Mouse (Mus musculus): ENCODE measurements around the gene Caskin2. TPM values are rescaled to one million over a fixed set of nuclear protein-coding genes. Genes with fewer than 3 reads are reported as not detected.
A peak's percentile ranks its signal among the peaks of the same experiment; 100 is the strongest.

Caskin2 gene
- polyA plus RNA-seq, 1 experiment from 2014 or later, result 17.2 TPM

GRCm38 (mm10) chr11:115811381-115812093 lies 1.9 kb downstream of the Caskin2 start:
- Histone ChIP-seq H3K4me3 (peak overlapping the region; percentile 93), H3K27me3 (no peaks in the 10 kb centered on the region), H3K9ac (peak overlapping the region; percentile 76), H3K9me3 (replicated peaks) (no peaks in the 10 kb centered on the region), H3K27ac (0 out of 2 replicates have a peak overlapping the region, but pooled peaks have one; percentile 40), H3K4me1 (peaks cover 73% of the 10 kb centered on the region), H3K4me2 (replicated peaks) (peak overlapping the region; percentile 83), H3K36me3 (peaks cover 19% of the 10 kb centered on the region)
- no peak for ATAC-seq (ENCODE audit: low FRiP score)
- WGBS, result 76% methylated on average over 20 of the region's 20 CpGs

- WGBS, result 85% methylated on average over 14 of the region's 14 CpGs
- peak overlapping the region; percentile 83 for H3K4me2 ChIP-seq (replicated peaks)
- no peaks in the 10 kb centered on the region for H3K9me3 ChIP-seq (replicated peaks)
- no peak overlapping the region for H3K9ac ChIP-seq
- H3K27ac ChIP-seq, result peak overlapping the region; percentile 40; the same call in 1 of the 2 replicates
- H3K36me3 ChIP-seq, result peaks cover 25% of the 10 kb centered on the region
- no peak for ATAC-seq (ENCODE audit: low FRiP score)
- peaks cover 65% of the 10 kb centered on the region for H3K4me1 ChIP-seq
- 0 out of 2 replicates have a peak overlapping the region, but pooled peaks have one; percentile 0 for H3K4me3 ChIP-seq
- H3K27me3 ChIP-seq, result no peaks in the 10 kb centered on the region
These were observed 3.1 kb downstream of the Caskin2 start for GRCm38 (mm10) chr11:115810377-115810776.

- H3K4me3 ChIP-seq, result no peak overlapping the region
- WGBS, result 60% methylated on average over 8 of the region's 8 CpGs
- H3K9me3 ChIP-seq (replicated peaks), result no peaks in the 10 kb centered on the region
- no peak for ATAC-seq (ENCODE audit: low FRiP score)
- no peaks in the 10 kb centered on the region for H3K27me3 ChIP-seq
- H3K4me1 ChIP-seq, result peaks cover 62% of the 10 kb centered on the region
- H3K36me3 ChIP-seq, result peaks cover 34% of the 10 kb centered on the region
- peak overlapping the region; percentile 35; the same call in 1 of the 2 replicates for H3K9ac ChIP-seq
- peak overlapping the region; percentile 80 for H3K27ac ChIP-seq
- H3K4me2 ChIP-seq (replicated peaks), result peak overlapping the region; percentile 83
These were observed 4.1 kb downstream of the Caskin2 start for GRCm38 (mm10) chr11:115809311-115809781.

DNA sequence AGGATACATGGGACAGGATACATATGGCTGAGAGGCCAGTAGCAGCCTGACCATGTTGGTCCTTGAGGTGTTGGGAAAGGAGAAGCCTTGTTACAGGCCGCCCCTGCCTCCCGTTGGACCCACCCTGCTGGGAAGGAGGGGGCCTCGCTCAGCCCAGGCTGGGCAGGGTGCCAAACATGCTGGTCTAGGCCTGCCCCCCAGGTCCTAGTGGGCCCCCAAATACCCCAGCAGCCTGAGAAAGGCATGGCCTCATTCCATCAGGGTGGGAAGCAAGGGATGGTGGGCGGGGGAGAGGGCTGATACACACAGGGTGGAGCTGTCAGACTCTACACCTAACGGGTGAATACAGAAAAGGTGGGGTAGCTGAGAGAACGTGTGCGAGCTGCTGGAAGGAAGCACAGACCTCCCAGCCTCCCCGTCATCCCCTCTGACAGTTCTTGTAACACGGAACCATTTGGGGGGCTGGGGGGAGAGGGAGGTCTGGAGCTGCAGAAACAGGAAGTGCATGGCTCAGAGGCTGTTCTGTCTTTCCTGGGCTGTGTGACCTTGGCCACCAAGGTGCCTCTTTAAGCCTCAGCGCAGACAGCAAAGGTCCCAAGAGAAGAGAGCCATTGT lies 4.6 kb downstream of the Caskin2 start:
- Histone ChIP-seq H3K4me2 (replicated peaks) (peak overlapping the region; percentile 83), H3K9me3 (replicated peaks) (no peaks in the 10 kb centered on the region), H3K27me3 (no peaks in the 10 kb centered on the region), H3K27ac (peak overlapping the region; percentile 80), H3K4me3 (peak overlapping the region; percentile 8; the same call in 1 of the 2 replicates), H3K36me3 (peaks cover 37% of the 10 kb centered on the region), H3K9ac (peak overlapping the region; percentile 35; the same call in 1 of the 2 replicates), H3K4me1 (peaks cover 62% of the 10 kb centered on the region)
- WGBS, result 54% methylated on average over 10 of the region's 10 CpGs
- ATAC-seq (ENCODE audit: low FRiP score), result 0 out of 2 replicates have a peak, but pooled peaks have one; percentile 7

GRCm38 (mm10) chr11:115807971-115808370 lies 5.5 kb downstream of the Caskin2 start:
- Histone ChIP-seq H3K9me3 (replicated peaks) (no peaks in the 10 kb centered on the region), H3K27me3 (no peaks in the 10 kb centered on the region), H3K36me3 (peaks cover 46% of the 10 kb centered on the region), H3K4me1 (peaks cover 60% of the 10 kb centered on the region), H3K9ac (0 out of 2 replicates have a peak overlapping the region, but pooled peaks have one; percentile 35), H3K27ac (peak overlapping the region; percentile 80), H3K4me3 (no peak overlapping the region), H3K4me2 (replicated peaks) (peak overlapping the region; percentile 83; the same call in 1 of the 2 replicates)
- no peak for ATAC-seq (ENCODE audit: low FRiP score)
- WGBS, result 57% methylated on average over 11 of the region's 11 CpGs

GRCm38 (mm10) chr11:115807306-115807705 lies 6.1 kb downstream of the Caskin2 start:
- H3K27ac ChIP-seq, result peak overlapping the region; percentile 80
- no peaks in the 10 kb centered on the region for H3K9me3 ChIP-seq (replicated peaks)
- peaks cover 54% of the 10 kb centered on the region for H3K4me1 ChIP-seq
- no peaks in the 10 kb centered on the region for H3K27me3 ChIP-seq
- H3K4me3 ChIP-seq, result no peak overlapping the region
- peak overlapping the region; percentile 38; the same call in 1 of the 2 replicates for H3K9ac ChIP-seq
- H3K4me2 ChIP-seq (replicated peaks), result peak overlapping the region; percentile 24; the same call in 1 of the 2 replicates
- WGBS, result 59% methylated on average over 6 of the region's 6 CpGs
- ATAC-seq (ENCODE audit: low FRiP score), result peak; percentile 56
- peaks cover 52% of the 10 kb centered on the region for H3K36me3 ChIP-seq

DNA sequence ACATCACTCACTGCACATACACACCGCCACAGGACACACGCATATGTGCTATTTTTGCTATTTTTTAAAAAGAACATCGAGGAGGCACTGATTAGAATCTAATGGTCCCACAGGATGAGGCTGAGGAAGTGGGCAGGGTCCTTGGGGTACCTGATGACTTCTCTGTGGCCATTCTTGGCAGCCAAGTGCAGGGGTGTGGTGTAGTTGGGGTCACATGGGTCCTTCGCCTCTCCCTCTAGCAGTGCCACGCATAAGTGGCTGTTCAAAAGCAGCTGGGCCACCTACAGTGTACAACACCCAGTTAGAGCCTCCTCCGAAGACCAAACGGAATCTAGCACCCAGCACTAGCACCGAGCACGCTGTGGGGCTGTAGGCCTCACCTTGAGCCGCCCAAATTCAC lies 7.3 kb downstream of the Caskin2 start:
- Histone ChIP-seq H3K4me3 (no peak overlapping the region), H3K4me1 (peaks cover 42% of the 10 kb centered on the region), H3K9ac (no peak overlapping the region; the same call in 1 of the 2 replicates), H3K9me3 (replicated peaks) (no peaks in the 10 kb centered on the region), H3K36me3 (peaks cover 59% of the 10 kb centered on the region), H3K27ac (no peak overlapping the region), H3K27me3 (no peaks in the 10 kb centered on the region), H3K4me2 (replicated peaks) (no peak overlapping the region)
- WGBS, result 94% methylated on average over 10 of the region's 10 CpGs
- no peak for ATAC-seq (ENCODE audit: low FRiP score)

- no peaks in the 10 kb centered on the region for H3K9me3 ChIP-seq (replicated peaks)
- H3K27ac ChIP-seq, result no peak overlapping the region
- 95% methylated on average over 7 of the region's 7 CpGs for WGBS
- no peak overlapping the region for H3K4me3 ChIP-seq
- peaks cover 65% of the 10 kb centered on the region for H3K36me3 ChIP-seq
- H3K9ac ChIP-seq, result no peak overlapping the region
- peaks cover 31% of the 10 kb centered on the region for H3K4me1 ChIP-seq
- no peak for ATAC-seq (ENCODE audit: low FRiP score)
- no peaks in the 10 kb centered on the region for H3K27me3 ChIP-seq
- H3K4me2 ChIP-seq (replicated peaks), result no peak overlapping the region
These were observed 8.4 kb downstream of the Caskin2 start for GRCm38 (mm10) chr11:115805005-115805404.

GRCm38 (mm10) chr11:115803072-115803709 lies 10.2 kb downstream of the Caskin2 start:
- WGBS, result 91% methylated on average over 24 of the region's 24 CpGs

GRCm38 (mm10) chr11:115800981-115801380 lies 12.5 kb downstream of the Caskin2 start:
- 90% methylated on average over 18 of the region's 18 CpGs for WGBS
- no peaks in the 10 kb centered on the region for H3K4me1 ChIP-seq
- no peak for ATAC-seq (ENCODE audit: low FRiP score)
- H3K4me2 ChIP-seq (replicated peaks), result no peak overlapping the region
- peaks cover 89% of the 10 kb centered on the region for H3K36me3 ChIP-seq
- no peak overlapping the region for H3K27ac ChIP-seq
- H3K27me3 ChIP-seq, result no peaks in the 10 kb centered on the region
- H3K9ac ChIP-seq, result no peak overlapping the region
- H3K9me3 ChIP-seq (replicated peaks), result no peaks in the 10 kb centered on the region
- no peak overlapping the region for H3K4me3 ChIP-seq

More at GRCm38 (mm10) chr11:115803072-115803709, 10.2 kb downstream of the Caskin2 start:
- no peaks in the 10 kb centered on the region for H3K9me3 ChIP-seq (replicated peaks)
- H3K4me1 ChIP-seq, result peaks cover 13% of the 10 kb centered on the region
- ATAC-seq (ENCODE audit: low FRiP score), result no peak
- H3K9ac ChIP-seq, result no peak overlapping the region
- H3K4me3 ChIP-seq, result no peak overlapping the region
- H3K27ac ChIP-seq, result no peak overlapping the region
- H3K4me2 ChIP-seq (replicated peaks), result no peak overlapping the region
- no peaks in the 10 kb centered on the region for H3K27me3 ChIP-seq
- H3K36me3 ChIP-seq, result peaks cover 81% of the 10 kb centered on the region

- 92% methylated on average over 9 of the region's 9 CpGs for WGBS
- no peak overlapping the region for H3K4me3 ChIP-seq
- no peak overlapping the region for H3K9ac ChIP-seq
- no peak for ATAC-seq (ENCODE audit: low FRiP score)
- no peaks in the 10 kb centered on the region for H3K4me1 ChIP-seq
- H3K36me3 ChIP-seq, result peaks cover 98% of the 10 kb centered on the region
- no peak overlapping the region for H3K4me2 ChIP-seq (replicated peaks)
- no peak overlapping the region for H3K27ac ChIP-seq
- H3K27me3 ChIP-seq, result no peaks in the 10 kb centered on the region
- H3K9me3 ChIP-seq (replicated peaks), result no peaks in the 10 kb centered on the region
These were observed 15.8 kb downstream of the Caskin2 start for GRCm38 (mm10) chr11:115797665-115798064.

DNA sequence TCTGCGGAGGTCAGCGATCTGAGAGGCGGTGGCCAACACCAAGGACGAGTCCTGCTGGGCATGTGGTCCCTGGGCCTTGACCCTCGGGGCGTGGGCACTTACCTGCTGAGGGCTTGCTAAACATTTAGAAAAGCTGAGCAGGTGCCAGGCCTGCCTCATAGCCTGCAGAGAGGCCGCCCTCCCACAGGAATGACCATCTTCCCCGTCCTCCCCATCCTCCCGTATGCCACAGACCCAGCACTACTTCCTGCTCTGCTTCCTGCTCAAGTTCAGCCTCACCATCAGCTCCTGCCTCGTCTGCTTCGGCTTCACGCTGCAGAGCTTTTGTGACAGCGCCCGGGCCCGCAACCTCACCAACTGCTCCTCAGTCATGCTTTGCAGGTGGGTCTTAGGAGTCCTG lies 16.5 kb downstream of the Caskin2 start:
- no peak for ATAC-seq (ENCODE audit: low FRiP score)
- Histone ChIP-seq H3K27me3 (no peaks in the 10 kb centered on the region), H3K27ac (no peak overlapping the region), H3K4me2 (replicated peaks) (no peak overlapping the region), H3K4me1 (no peaks in the 10 kb centered on the region), H3K9ac (no peak overlapping the region), H3K9me3 (replicated peaks) (no peaks in the 10 kb centered on the region), H3K4me3 (no peak overlapping the region), H3K36me3 (peaks cover 98% of the 10 kb centered on the region)
- WGBS, result 84% methylated on average over 14 of the region's 15 CpGs
